Comparison of ENCODE assay signal across 8 mouse cellular contexts in the genomic region with DNA sequence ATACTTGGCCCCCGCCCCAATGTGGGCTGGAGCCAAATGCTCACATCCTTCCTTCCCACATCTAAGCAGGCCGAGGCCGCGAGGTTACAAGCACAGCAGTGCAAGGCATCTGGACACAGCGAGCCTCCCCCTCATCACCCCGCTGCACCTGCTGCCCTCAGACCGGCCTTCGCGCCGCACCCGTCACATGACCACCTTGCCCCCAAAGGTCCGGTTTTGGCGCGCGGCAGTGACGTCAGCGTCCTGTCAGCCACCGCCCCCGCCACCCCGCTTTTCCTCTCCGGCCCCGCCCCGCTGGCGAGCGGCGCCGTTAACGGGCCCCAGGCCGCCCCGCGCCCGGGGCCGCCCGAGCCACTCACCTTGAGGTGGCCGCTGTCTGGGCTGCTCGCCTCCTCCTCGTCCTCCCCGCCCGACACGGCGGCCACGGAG. TPM values are rescaled to one million over a fixed set of nuclear protein-coding genes. Genes with fewer than 3 reads are reported as not detected.
A peak's percentile ranks its signal among the peaks of the same experiment; 100 is the strongest.
DNase-seq lines count a peak whose midpoint lies in the region; ATAC-seq lines count a peak whose summit lies in the region.

No protein-coding gene starts in this region.

- H3K9me3 ChIP-seq in forebrain, embryonic 11.5 days (ENCODE audit: control insufficient read depth, low read length): no peaks in the 10 kb centered on the region
- H3K9me3 ChIP-seq in heart, embryonic 16.5 days (replicated peaks; ENCODE audit: control insufficient read depth, low read length): no peaks in the 10 kb centered on the region
- no peaks in the 10 kb centered on the region for H3K9me3 ChIP-seq in neural tube, embryonic 14.5 days (ENCODE audit: control insufficient read depth, low read length)

- peak; percentile 17 for ATAC-seq in CD4-positive, CD25-positive, alpha-beta regulatory T cell, adult 4 months
- ATAC-seq in forebrain, embryonic 11.5 days (replicated peaks; ENCODE audit: low FRiP score): peak; percentile 28
- peak; percentile 2; the same call in 1 of the 2 replicates for ATAC-seq in heart, embryonic 16.5 days (replicated peaks; ENCODE audit: extremely low read depth, insufficient read depth, low FRiP score)
- ATAC-seq in neural tube, embryonic 14.5 days (ENCODE audit: low read depth): peak; percentile 49

- H3K4me3 ChIP-seq in forebrain, embryonic 11.5 days (ENCODE audit: low read depth, low read length): peak overlapping the region; percentile 93
- H3K4me3 ChIP-seq in heart, embryonic 16.5 days (ENCODE audit: low read length): peak overlapping the region; percentile 83
- H3K4me3 ChIP-seq in neural tube, embryonic 14.5 days (ENCODE audit: low read depth, low read length): peak overlapping the region; percentile 82

- H3K36me3 ChIP-seq in forebrain, embryonic 11.5 days (ENCODE audit: control insufficient read depth, insufficient read depth, low read length): no peaks in the 10 kb centered on the region
- H3K36me3 ChIP-seq in heart, embryonic 16.5 days (ENCODE audit: control insufficient read depth, insufficient read depth): no peaks in the 10 kb centered on the region
- no peaks in the 10 kb centered on the region for H3K36me3 ChIP-seq in neural tube, embryonic 14.5 days (ENCODE audit: control insufficient read depth, insufficient read depth, low read length)

- peak overlapping the region; percentile 87 for H3K4me2 ChIP-seq in forebrain, embryonic 11.5 days (ENCODE audit: low read depth, low read length, severe bottlenecking)
- peak overlapping the region; percentile 93 for H3K4me2 ChIP-seq in heart, embryonic 16.5 days (ENCODE audit: low read depth, low read length)
- peak overlapping the region; percentile 83 for H3K4me2 ChIP-seq in neural tube, embryonic 14.5 days (ENCODE audit: low read depth, low read length)

- H3K4me1 ChIP-seq in forebrain, embryonic 11.5 days (replicated peaks; ENCODE audit: control insufficient read depth, insufficient read depth, low read length): peaks cover 6% of the 10 kb centered on the region
- H3K4me1 ChIP-seq in heart, embryonic 16.5 days (ENCODE audit: control insufficient read depth, insufficient read depth, low read length): peaks cover 28% of the 10 kb centered on the region
- H3K4me1 ChIP-seq in neural tube, embryonic 14.5 days (ENCODE audit: control insufficient read depth, insufficient read depth, low read length): peaks cover 4% of the 10 kb centered on the region; the same call in 1 of the 2 replicates

- H3K9ac ChIP-seq in forebrain, embryonic 11.5 days (ENCODE audit: low read length): peak overlapping the region; percentile 92
- H3K9ac ChIP-seq in heart, embryonic 16.5 days (ENCODE audit: low read length): peak overlapping the region; percentile 87
- H3K9ac ChIP-seq in neural tube, embryonic 14.5 days (replicated peaks; ENCODE audit: low read depth, low read length): peak overlapping the region; percentile 39

- no peaks in the 10 kb centered on the region; the same call in 1 of the 2 replicates for H3K27me3 ChIP-seq in forebrain, embryonic 11.5 days (ENCODE audit: control insufficient read depth, insufficient read depth, low read length)
- H3K27me3 ChIP-seq in heart, embryonic 16.5 days (ENCODE audit: control insufficient read depth, insufficient read depth, low read length): no peaks in the 10 kb centered on the region
- no peaks in the 10 kb centered on the region for H3K27me3 ChIP-seq in neural tube, embryonic 14.5 days (ENCODE audit: control insufficient read depth, insufficient read depth, low read length)

- H3K27ac ChIP-seq in forebrain, embryonic 11.5 days (ENCODE audit: low read depth, low read length): peak overlapping the region; percentile 93
- H3K27ac ChIP-seq in heart, embryonic 16.5 days (ENCODE audit: low read length): peak overlapping the region; percentile 94
- peak overlapping the region; percentile 1; the same call in 1 of the 2 replicates for H3K27ac ChIP-seq in neural tube, embryonic 14.5 days (ENCODE audit: low read depth, low read length)

- WGBS in forebrain, embryonic 11.5 days: under 1% methylated on average over 42 of the region's 42 CpGs
- under 1% methylated on average over 42 of the region's 42 CpGs for WGBS in heart, embryonic 16.5 days
- WGBS in neural tube, embryonic 14.5 days: under 1% methylated on average over 38 of the region's 42 CpGs

- peak; percentile 77 for DNase-seq in c-Kit-negative CD71-positive TER-119-positive erythroid progenitor cells, embryonic 14.5 days (ENCODE audit: low read depth, low spot score)
- DNase-seq in forebrain, embryonic 11.5 days (ENCODE audit: low spot score): peak; percentile 94
- peak; percentile 90 to 96 for DNase-seq in kidney, postnatal 36 days
- DNase-seq in lung, adult 18-20 months: peak; percentile 88 to 90
- peak; percentile 95 for DNase-seq in testis, postnatal 10 days (ENCODE audit: low spot score)

RNA-seq across cellular contexts. Expression of gene Zfp367, which starts 0.7 kb away (rescaled TPM):
- polyA plus RNA-seq in CD4-positive, CD25-positive, alpha-beta regulatory T cell, adult 4 months (2017; shearing (Covaris generic)): 1 to 10 TPM; 7.8 to 8.7 TPM
- polyA plus RNA-seq in forebrain, embryonic 11.5 days (2014; fragmentation: Nextera tagmentation; extraction: Ambion mirVana): 27.2 and 29.8 TPM in 2 replicates
- 27.7 and 29.6 TPM in 2 replicates for polyA plus RNA-seq in heart, embryonic 16.5 days (2015; fragmentation: Nextera tagmentation; extraction: Ambion mirVana)
- 3.8 and 4.5 TPM in 2 replicates for polyA plus RNA-seq in neural tube, embryonic 14.5 days (2014; fragmentation: Nextera tagmentation; extraction: Ambion mirVana)

RNA-seq across cellular contexts. Expression of gene Habp4, which starts 9.4 kb away (rescaled TPM):
- polyA plus RNA-seq in CD4-positive, CD25-positive, alpha-beta regulatory T cell, adult 4 months (2017; shearing (Covaris generic)): 1 to 10 TPM; 2.8 to 4.0 TPM
- 20.4 and 22.5 TPM in 2 replicates for polyA plus RNA-seq in forebrain, embryonic 11.5 days (2014; fragmentation: Nextera tagmentation; extraction: Ambion mirVana)
- polyA plus RNA-seq in heart, embryonic 16.5 days (2015; fragmentation: Nextera tagmentation; extraction: Ambion mirVana): 50.4 and 53.2 TPM in 2 replicates
- 54.5 and 55.8 TPM in 2 replicates for polyA plus RNA-seq in neural tube, embryonic 14.5 days (2014; fragmentation: Nextera tagmentation; extraction: Ambion mirVana)

RNA-seq across cellular contexts. Expression of gene Slc35d2, which starts 23.1 kb away (rescaled TPM):
- polyA plus RNA-seq in CD4-positive, CD25-positive, alpha-beta regulatory T cell, adult 4 months (2017; shearing (Covaris generic)): 10 to 100 TPM; 48.4 to 49.7 TPM
- polyA plus RNA-seq in forebrain, embryonic 11.5 days (2014; fragmentation: Nextera tagmentation; extraction: Ambion mirVana): 2.2 and 3.1 TPM in 2 replicates
- 4.1 and 5.2 TPM in 2 replicates for polyA plus RNA-seq in heart, embryonic 16.5 days (2015; fragmentation: Nextera tagmentation; extraction: Ambion mirVana)
- 0.92 and 1.6 TPM in 2 replicates for polyA plus RNA-seq in neural tube, embryonic 14.5 days (2014; fragmentation: Nextera tagmentation; extraction: Ambion mirVana)

Comparison
In these comparisons a context has a peak if more than half of its experiments do, and no peak if none do; other contexts are left out.
1. Peak in every context shown above with its lines: DNase-seq, ATAC-seq, H3K4me3 ChIP-seq and H3K27ac ChIP-seq.
2. H3K27ac ChIP-seq: peak in every context shown above with its lines; median percentile 94 in heart, embryonic 16.5 days; 93 in forebrain, embryonic 11.5 days; 1 in neural tube, embryonic 14.5 days.
3. H3K9ac ChIP-seq: peak in every context shown above with its lines; median percentile 92 in forebrain, embryonic 11.5 days; 87 in heart, embryonic 16.5 days; 39 in neural tube, embryonic 14.5 days.